Mouse (Mus musculus): Measurements from ENCODE around the gene Magi2. TPM values are rescaled to one million over a fixed set of nuclear protein-coding genes. Genes with fewer than 3 reads are reported as not detected.

Gene Magi2
- polyA plus RNA-seq, 1 experiment from 2014 or later = 18.6 TPM

DNA sequence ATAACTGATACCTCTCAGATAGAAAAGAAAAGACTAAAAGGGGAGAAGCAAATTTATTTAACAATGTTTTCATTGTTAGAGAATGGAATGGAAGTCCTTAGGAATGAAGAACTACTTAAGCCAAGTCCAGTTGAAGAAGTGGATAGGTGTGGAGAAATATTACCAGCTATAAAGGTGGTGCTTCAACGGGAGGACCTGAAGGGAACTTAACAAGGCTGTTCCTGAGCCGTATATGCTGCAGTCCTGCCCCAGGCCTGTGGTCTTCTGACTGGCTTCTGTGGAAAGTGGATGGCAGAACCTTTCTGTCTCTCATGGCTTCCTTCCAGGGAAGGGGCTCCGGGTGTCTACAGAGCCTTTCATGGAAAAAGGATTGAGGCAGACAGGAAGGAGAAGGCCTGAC, 890.3 kb downstream of the Magi2 start:
- Histone ChIP-seq H3K4me2 (no peak overlapping the region), H3K4me3 (no peak overlapping the region), H3K27me3 (no peaks in the 10 kb centered on the region), H3K9me3 (replicated peaks) (no peaks in the 10 kb centered on the region), H3K27ac (no peak overlapping the region), H3K9ac (no peak overlapping the region), H3K4me1 (no peaks in the 10 kb centered on the region), H3K36me3 (ENCODE audit: poor library complexity, severe bottlenecking) (no peaks in the 10 kb centered on the region)
- WGBS = 86% methylated on average over 3 of the region's 3 CpGs
- ATAC-seq = no peak

DNA sequence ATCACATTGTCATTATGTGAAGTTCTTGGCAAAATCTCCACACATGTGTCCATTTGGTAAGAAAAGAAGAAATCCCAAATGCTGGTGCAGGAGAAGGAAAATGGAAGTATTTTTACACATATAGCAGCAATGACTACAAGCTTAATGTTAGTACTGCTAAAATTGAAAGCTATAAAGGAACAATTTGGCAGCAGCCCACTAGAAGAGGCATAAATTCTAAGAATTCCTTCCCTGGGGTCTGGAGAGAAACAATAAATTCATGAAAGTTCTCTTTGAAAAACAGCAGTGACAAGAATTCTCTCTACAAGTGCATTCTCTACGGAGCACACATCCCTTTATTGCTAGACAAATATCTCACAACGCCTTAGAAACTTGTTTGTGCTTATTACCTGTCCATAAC, 913.4 kb downstream of the Magi2 start:
- H3K9ac ChIP-seq = no peak overlapping the region
- 59% methylated on average over 2 of the region's 2 CpGs for WGBS
- ATAC-seq = no peak

DNA sequence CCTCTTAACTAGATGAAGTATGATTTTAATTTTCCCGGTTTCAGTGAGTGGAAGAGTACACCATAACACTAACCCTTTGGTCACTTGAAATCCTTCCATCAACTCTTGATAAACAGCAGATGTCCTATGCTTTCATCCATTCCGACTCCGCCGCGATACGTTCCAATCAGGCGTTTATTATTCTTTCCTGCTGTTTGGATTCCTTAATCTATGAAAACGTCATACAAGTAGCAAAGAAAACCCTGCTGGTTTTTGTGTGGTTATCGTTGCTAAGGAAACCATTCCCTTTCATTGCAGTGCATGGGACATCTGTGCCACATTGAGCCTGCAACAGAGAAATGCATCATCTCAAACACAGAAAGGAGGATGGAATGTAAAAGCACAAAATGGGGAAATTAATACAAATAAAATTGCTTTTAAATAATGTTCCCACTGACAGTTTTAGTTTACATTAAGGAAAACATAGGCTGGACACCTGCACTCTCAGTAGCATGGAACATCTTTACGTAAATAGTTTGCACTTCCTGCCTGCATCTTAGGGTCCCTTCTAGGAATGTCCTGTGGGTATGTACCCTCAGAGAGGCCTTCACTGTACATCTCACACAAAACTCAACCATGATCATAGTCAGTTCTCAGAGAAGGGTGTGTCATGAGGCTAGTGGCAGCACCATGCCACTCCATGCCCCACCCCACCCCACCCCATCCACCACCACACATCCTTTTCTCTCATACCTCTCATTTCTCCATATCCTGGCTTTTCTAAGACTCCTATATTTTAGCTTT, 914.0 kb downstream of the Magi2 start:
- H3K9me3 ChIP-seq (replicated peaks) = no peaks in the 10 kb centered on the region
- H3K4me2 ChIP-seq = 0 out of 2 replicates have a peak overlapping the region, but pooled peaks have one; percentile 0
- H3K4me3 ChIP-seq = no peak overlapping the region
- WGBS = 24% methylated on average over 10 of the region's 10 CpGs
- H3K27me3 ChIP-seq = no peaks in the 10 kb centered on the region
- peak overlapping the region; percentile 71 for H3K27ac ChIP-seq
- no peaks in the 10 kb centered on the region for H3K36me3 ChIP-seq (ENCODE audit: poor library complexity, severe bottlenecking)
- H3K4me1 ChIP-seq = peaks cover 24% of the 10 kb centered on the region
- H3K9ac ChIP-seq = no peak overlapping the region
- peak; percentile 89 for ATAC-seq

More for the DNA sequence above, 913.4 kb downstream of the Magi2 start:
- Histone ChIP-seq H3K27me3 (no peaks in the 10 kb centered on the region), H3K4me2 (0 out of 2 replicates have a peak overlapping the region, but pooled peaks have one; percentile 0), H3K36me3 (ENCODE audit: poor library complexity, severe bottlenecking) (no peaks in the 10 kb centered on the region), H3K4me3 (no peak overlapping the region), H3K27ac (peak overlapping the region; percentile 71), H3K9me3 (replicated peaks) (no peaks in the 10 kb centered on the region), H3K4me1 (peaks cover 24% of the 10 kb centered on the region)

DNA sequence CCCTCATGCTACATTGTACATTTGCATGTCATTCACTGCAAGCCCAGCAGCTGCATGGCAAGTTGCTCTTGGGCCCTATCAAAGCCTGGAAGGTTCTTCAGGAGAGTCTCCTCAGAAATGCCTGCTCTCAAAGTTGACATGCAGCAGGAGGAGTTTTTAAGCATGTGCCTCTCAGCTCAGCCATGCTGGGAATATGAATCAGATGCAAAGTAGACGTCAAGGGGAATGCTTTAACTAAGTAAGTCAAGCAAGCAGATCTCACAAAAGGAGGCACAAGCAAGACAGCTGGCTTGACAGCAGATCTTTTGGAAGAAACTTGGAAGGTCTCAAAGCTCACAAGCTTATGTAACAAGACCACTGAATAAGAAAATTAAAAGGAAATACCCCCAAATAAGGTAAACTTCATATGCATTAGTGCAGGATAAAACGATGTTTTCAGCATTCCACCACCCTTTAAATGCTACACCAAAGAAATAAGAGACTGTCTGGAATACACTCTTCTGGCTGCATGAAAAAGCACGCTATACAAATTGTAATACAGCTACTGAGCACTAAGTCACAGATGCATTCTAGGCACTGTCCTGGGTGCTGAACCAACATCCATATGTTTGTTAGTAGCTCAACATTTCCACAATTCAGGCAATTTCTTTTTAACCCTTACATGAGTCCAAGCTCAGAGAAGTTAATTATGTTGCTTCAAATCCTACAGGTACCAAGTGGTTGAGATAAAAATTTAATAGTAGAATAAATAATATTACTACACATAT, 926.7 kb downstream of the Magi2 start:
- Histone ChIP-seq H3K36me3 (ENCODE audit: poor library complexity, severe bottlenecking) (no peaks in the 10 kb centered on the region), H3K9ac (no peak overlapping the region), H3K27ac (peak overlapping the region; percentile 31; the same call in 1 of the 2 replicates), H3K4me1 (peaks cover 13% of the 10 kb centered on the region), H3K4me3 (no peak overlapping the region), H3K9me3 (replicated peaks) (no peaks in the 10 kb centered on the region), H3K4me2 (no peak overlapping the region), H3K27me3 (no peaks in the 10 kb centered on the region)
- peak; percentile 80 for ATAC-seq
- WGBS = 29% methylated on average over 3 of the region's 3 CpGs

GRCm38 (mm10) chr5:20196765-20197164, 969.9 kb downstream of the Magi2 start:
- no peak overlapping the region for H3K4me3 ChIP-seq
- no peak overlapping the region for H3K9ac ChIP-seq
- peak overlapping the region; percentile 37; the same call in 1 of the 2 replicates for H3K27ac ChIP-seq
- no peak overlapping the region for H3K4me2 ChIP-seq
- peak; percentile 70 for ATAC-seq
- H3K9me3 ChIP-seq (replicated peaks) = no peaks in the 10 kb centered on the region
- no peaks in the 10 kb centered on the region for H3K27me3 ChIP-seq
- WGBS = 47% methylated on average over 5 of the region's 5 CpGs
- H3K36me3 ChIP-seq (ENCODE audit: poor library complexity, severe bottlenecking) = no peaks in the 10 kb centered on the region
- H3K4me1 ChIP-seq = peaks cover 5% of the 10 kb centered on the region

DNA sequence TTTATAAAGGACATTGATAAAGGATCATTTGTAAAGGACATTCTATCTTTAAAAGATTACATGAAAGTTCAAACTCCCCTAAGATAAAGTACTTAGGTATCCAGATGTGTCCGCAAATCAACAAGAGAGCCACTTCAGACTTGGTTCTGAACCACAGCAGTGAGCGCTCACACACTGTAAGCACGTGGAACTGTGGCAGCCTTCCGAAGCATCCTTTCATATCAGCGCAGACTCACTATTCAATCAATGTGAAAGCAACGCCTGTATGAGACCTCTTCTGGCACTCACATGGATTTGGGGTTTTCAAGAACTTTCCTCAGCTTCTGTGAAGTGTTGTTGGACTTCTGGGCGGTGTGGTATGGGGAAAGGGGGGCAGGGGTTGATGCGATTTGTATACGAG, 970.6 kb downstream of the Magi2 start:
- H3K27me3 ChIP-seq = no peaks in the 10 kb centered on the region
- H3K36me3 ChIP-seq (ENCODE audit: poor library complexity, severe bottlenecking) = no peaks in the 10 kb centered on the region
- ATAC-seq = no peak
- no peak overlapping the region for H3K4me3 ChIP-seq
- no peaks in the 10 kb centered on the region for H3K9me3 ChIP-seq (replicated peaks)
- peaks cover 5% of the 10 kb centered on the region for H3K4me1 ChIP-seq
- H3K4me2 ChIP-seq = no peak overlapping the region
- H3K9ac ChIP-seq = no peak overlapping the region
- 82% methylated on average over 9 of the region's 9 CpGs for WGBS
- no peak overlapping the region for H3K27ac ChIP-seq

- Histone ChIP-seq H3K4me3 (no peak overlapping the region), H3K9me3 (replicated peaks) (no peaks in the 10 kb centered on the region), H3K4me1 (peaks cover 5% of the 10 kb centered on the region), H3K27ac (no peak overlapping the region), H3K9ac (no peak overlapping the region), H3K27me3 (no peaks in the 10 kb centered on the region), H3K36me3 (ENCODE audit: poor library complexity, severe bottlenecking) (no peaks in the 10 kb centered on the region), H3K4me2 (no peak overlapping the region)
- ATAC-seq = no peak
- WGBS = 60% methylated on average over 1 of the region's 1 CpGs
Measured at GRCm38 (mm10) chr5:20201348-20201747, 974.5 kb downstream of the Magi2 start.

DNA sequence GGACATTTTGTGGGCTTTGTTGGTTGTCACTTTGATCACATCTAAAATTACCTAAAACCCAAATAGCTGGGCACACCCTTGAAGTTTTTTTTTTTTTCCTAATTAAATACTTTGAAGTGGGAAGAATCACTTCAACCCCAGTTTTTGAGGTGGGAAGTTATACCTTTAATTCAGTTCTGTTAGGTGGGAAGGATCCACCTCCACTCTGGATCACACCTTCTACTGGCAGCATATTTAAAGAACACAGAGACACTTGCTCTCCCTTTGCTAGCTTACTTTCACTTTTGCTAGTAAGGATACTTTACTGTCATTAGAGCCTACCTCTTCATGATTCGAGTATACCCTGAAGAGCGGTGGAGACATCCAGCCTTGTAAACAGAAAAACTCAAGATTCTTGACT, 981.3 kb downstream of the Magi2 start:
- Histone ChIP-seq H3K36me3 (ENCODE audit: poor library complexity, severe bottlenecking) (no peaks in the 10 kb centered on the region), H3K27me3 (no peaks in the 10 kb centered on the region), H3K27ac (no peak overlapping the region), H3K4me2 (no peak overlapping the region), H3K4me3 (no peak overlapping the region), H3K9me3 (replicated peaks) (no peaks in the 10 kb centered on the region), H3K9ac (no peak overlapping the region), H3K4me1 (no peaks in the 10 kb centered on the region)
- no peak for ATAC-seq
- WGBS = 97% methylated on average over 2 of the region's 2 CpGs

DNA sequence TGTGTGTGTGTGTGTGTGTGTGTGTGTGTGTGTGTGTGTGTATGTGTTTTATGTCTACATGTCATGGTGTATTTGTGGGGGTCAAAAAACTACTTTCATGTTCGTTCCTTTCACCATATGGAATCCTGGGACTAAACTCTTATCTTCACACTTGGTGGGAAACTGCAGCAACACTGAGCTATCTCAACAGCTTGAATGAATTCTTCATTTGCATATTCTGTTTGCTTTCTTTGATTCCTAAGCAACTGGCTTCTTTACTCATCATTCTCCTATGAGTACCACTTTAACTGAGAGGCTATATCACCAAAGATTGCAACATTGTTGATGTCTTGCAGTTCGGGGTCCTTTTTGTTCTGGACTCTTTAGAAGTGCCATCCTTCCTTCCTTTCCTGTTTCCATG, 986.5 kb downstream of the Magi2 start:
- Histone ChIP-seq H3K4me3 (no peak overlapping the region), H3K9me3 (replicated peaks) (no peaks in the 10 kb centered on the region), H3K4me2 (no peak overlapping the region), H3K27ac (no peak overlapping the region), H3K36me3 (ENCODE audit: poor library complexity, severe bottlenecking) (0 out of 2 replicates have a peak, but pooled peaks cover 5% of the 10 kb centered on the region), H3K9ac (no peak overlapping the region), H3K4me1 (no peaks in the 10 kb centered on the region), H3K27me3 (no peaks in the 10 kb centered on the region)
- WGBS = 77% methylated on average over 2 of the region's 2 CpGs
- no peak for ATAC-seq

- Histone ChIP-seq H3K27ac (no peak overlapping the region), H3K4me1 (peaks cover 42% of the 10 kb centered on the region), H3K27me3 (no peaks in the 10 kb centered on the region), H3K4me2 (no peak overlapping the region), H3K4me3 (no peak overlapping the region), H3K36me3 (ENCODE audit: poor library complexity, severe bottlenecking) (no peaks in the 10 kb centered on the region), H3K9ac (no peak overlapping the region), H3K9me3 (replicated peaks) (no peaks in the 10 kb centered on the region)
- 87% methylated on average over 6 of the region's 6 CpGs for WGBS
- ATAC-seq = no peak
Measured at GRCm38 (mm10) chr5:20226471-20227210, 999.8 kb downstream of the Magi2 start.

- H3K9ac ChIP-seq = 0 out of 2 replicates have a peak overlapping the region, but pooled peaks have one; percentile 13
- WGBS = 22% methylated on average over 16 of the region's 16 CpGs
- H3K4me3 ChIP-seq = peak overlapping the region; percentile 23
- peak; percentile 81 for ATAC-seq
- H3K9me3 ChIP-seq (replicated peaks) = no peaks in the 10 kb centered on the region
- H3K36me3 ChIP-seq (ENCODE audit: poor library complexity, severe bottlenecking) = no peaks in the 10 kb centered on the region
- peak overlapping the region; percentile 60 for H3K27ac ChIP-seq
- peaks cover 42% of the 10 kb centered on the region for H3K4me1 ChIP-seq
- H3K4me2 ChIP-seq = peak overlapping the region; percentile 52
- H3K27me3 ChIP-seq = no peaks in the 10 kb centered on the region
Measured at GRCm38 (mm10) chr5:20227912-20228762, 1001.3 kb downstream of the Magi2 start.
